Mouse (Mus musculus) heart, postnatal 4 days (tissue): ENCODE measurements around the gene Srgap3. TPM values are rescaled to one million over a fixed set of nuclear protein-coding genes. Genes with fewer than 3 reads are reported as not detected.

ENCODE experiments used
- DNase-seq: peaks from one replicate; pipeline ENCODE4 v3.0.0; 2021
- total RNA-seq, 2 experiments: library from RNA; stranded (reverse); gene quantifications; 2 replicates each; pipeline ENCODE4 v1.2.3; 2021

Gene Srgap3
- total RNA-seq = 1 to 10 TPM; 2.9 to 3.0 TPM

DNA sequence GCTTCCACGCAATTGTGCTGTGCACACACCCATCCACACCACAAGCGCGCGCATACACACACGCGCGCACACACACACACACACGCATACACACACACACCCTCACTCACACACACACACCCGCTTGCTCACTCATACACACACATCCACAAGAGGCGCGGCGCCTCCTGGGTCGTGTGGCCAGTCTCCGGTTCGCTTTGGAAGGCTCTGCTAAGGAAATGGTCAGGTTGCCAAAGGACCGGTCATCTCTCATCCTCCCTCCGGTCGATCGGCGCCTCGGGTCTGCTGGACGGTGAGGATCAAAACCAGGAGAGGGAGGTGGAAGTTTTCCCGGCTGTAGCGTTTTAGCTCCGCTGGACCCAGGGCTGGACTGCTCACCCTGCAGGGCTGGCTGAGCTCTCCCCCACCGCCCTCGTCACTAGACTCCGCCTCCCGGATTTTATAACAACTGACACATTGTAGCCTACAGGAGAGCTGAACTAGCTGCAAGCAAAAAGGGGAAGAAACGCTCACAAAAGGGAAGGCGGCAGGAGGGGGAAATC is at the start of gene Srgap3:
Gene Srgap3, minus strand, starts transcription at position 372 of the 542 bp plus-strand sequence.
- DNase-seq = peak; percentile 76

DNA sequence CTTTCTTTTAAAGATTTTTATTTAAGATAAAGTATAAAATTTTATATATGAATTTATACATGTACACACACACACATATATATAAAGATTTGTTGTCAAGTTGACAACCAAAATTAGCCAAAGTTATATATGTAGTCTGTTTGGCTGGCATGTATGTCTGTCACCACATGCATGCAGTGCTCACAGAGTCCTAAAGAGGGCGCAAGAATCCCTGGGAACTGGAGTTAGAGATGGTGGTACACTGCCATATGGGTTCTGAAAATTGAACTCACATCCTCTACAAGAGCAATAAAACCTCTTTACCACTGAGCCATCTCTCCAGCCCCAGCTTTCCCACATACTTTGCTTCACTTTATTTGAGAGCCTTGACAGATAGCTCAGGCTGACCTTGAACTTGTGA is 48.6 kb upstream of the Srgap3 start:
- DNase-seq = no peak

DNA sequence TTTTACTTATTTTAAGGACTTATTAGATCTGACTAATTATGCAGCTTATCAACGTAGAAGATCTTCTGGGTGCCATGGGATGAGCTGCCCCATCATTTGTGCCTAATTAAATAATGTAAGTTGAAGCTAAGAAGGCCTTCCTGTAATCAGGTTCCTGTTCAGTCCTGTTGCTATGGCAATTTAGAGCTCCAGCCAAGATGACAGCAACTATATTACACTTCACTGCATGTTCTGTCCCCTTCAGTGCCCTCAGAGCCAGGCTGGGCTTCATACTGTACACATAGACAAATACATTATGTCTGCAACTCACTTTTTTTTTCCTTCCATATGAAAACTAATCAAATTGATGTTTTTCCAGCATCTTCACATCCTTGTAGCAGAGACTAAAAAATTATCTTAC is 43.1 kb upstream of the Srgap3 start:
- no peak for DNase-seq

DNA sequence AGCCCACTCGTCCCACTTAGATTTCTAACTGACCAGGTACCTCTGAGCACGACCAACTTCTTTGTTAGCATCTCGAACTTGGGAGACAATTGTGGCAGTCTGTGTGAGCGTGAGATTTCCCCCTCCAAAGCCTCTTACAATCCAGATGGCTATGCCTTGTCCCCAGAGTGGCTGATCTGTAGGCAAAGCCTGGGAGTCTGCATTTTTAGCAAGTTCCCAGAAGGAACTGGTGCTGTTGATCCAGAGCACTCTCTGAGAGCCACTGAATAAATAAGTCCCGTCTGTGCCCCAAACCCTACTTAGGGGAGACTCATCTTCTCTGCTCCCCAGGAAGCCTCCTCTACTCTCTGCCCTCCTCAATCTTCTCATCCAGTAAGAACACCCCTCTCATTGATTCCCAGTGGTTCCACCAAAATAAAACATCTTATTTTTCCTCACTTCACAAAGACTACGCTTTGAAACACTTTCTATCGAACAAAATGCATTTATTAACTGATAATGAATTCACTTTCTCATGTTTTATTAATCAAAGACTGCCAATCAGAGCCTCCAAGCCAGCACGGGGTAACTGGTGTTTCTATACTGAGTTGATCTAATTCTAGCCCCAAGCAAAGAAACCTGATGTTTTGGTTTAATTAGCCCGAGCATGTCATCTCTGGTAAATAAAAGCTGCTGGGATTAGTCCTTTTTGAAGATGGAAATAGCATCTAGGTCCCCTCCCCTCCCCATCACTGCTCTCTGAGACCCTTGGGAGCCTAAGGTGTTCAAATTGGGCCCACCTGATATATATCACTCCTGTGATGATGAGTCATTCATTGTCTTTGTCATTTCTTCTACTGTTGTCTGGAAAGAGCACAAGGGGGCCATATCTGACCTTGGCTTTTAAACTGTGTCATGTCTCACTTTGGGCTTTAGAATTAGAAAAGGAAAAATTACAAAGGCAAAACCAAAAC is 38.6 kb upstream of the Srgap3 start:
- DNase-seq = no peak

DNA sequence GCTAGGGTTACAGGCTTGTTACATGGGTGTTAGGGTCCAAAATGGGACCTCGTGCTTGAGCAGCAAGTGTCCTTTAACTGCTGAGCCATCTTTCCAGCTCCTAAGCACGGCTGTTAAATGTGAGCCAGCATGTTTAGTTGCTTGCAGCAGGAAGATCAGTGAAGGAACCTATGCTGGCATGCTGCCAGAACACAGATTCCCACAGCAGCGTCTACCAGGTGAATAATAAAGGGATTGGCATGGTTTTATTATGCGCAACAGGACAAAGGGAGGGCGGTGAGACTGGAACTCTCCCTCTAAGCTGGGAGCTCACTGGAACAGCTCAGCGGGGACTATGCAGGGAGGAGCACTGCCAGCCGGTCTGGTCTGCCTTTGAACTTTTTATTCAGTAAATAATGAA is 35.2 kb upstream of the Srgap3 start:
- DNase-seq = no peak

DNA sequence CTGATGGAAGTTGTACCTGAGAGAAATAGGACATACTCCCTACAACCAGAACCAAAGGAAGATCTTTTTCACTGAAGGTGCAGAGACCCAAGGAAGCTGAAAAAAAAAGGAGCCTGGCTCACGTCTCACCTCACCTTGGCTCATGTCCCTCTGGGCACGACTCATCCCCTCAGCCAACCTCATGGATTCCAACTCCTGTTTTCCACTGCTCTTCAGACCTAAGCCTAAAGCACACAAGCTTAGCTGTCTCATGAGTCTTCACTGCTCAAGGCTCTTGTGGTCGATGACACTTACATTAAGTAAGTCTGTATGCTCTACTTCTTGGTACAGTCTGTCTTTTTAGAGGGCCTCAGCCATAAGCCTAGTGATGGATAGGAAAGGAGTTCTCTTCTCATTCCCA is 31.9 kb upstream of the Srgap3 start:
- DNase-seq = no peak

DNA sequence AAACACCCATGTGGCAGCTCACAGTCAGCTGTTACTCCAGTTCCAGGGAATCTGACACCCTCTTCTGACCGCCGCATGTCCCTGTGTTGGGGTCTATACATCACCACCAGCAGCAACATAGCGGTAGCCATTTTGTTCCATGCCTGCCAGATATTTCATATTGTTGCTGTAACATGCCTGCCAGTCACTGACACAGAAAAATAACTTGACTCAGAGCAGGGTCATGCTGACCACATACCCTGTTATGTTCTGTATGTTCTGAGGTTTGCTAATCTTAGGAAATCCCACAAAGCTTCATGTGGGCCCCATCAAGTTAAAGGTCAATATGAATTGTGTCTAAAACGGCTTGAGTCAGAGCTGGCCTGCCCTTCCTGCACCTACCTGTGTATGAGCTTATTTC is 30.2 kb upstream of the Srgap3 start:
- DNase-seq = no peak

DNA sequence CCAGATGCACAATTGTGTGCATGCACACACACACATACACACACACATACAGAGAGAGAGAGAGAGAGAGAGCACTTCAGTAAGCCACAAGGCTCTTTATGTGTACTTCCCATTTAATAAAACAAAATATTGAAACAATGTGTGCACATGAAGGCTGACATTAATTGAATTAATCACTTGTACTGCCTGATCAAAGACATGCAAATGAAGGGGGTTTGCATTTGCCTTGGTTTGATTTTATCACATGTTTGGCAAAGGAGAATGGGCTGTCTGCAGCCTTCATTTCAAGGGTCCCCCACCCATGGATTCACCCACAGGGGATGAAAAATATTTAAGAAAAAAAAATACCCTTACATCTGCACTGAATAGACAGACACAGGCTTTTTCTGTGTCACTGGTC is 29.5 kb upstream of the Srgap3 start:
- DNase-seq = no peak

DNA sequence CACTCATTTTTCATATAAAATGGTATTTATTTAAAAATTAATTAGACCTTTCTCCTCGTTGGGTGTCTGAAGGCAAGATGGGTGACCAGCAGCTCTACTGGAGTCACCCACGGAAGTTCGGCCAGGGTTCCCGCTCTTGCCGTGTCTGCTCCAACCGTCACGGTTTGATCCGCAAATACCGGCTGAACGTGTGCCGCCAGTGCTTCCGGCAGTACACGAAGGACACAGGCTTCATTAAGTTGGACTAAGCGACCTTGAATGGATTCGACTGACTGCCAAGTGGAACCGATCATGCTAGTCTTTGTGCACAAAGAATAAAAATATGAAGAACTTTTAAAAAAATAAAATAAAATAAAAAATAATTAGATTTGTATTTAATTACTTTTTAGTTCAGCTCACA is 29.1 kb upstream of the Srgap3 start:
- no peak for DNase-seq

DNA sequence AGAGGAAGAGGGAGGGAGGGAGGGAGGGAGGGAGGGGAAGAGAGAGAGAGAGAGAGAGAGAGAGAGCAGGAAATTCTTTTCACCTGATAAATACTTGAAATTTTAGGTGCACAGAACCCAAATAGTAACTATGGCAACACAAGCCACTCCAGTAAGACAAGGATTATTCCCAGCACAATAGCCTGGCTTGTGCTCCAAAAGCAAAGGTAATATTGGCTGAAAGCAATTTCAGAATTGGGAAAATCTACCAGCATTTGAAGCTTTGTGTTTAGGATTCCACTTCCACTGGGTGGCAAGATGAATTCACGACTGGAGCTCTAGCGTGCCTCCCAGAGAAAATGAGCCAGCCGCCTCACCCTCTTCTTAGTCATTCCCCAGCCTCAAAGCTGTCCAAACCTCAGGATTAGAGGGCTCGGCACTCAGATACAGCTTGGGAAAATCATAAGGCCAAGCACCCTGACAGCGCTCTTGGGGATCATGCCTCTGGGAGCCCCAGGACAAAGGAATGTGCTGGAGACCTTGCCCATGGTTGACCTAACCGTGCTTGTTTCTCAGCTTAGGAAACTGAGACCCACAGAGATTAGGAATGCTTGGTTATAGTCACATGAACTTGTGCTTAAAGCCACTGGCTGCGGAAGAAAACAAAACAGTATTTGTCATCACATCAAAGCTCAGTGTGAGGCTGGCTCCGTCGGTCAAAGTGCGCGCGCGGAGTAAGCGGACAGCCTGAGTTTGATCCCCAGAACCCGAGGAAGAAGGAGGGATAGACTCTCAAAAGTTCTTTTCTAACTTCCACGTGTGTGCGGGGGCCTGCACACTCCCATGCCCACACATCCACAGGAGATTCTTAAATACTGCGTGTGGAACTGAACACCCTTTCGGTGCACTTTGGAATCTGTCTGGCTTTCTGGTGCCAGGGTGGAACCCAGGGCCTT is 27.0 kb upstream of the Srgap3 start:
- DNase-seq = no peak

DNA sequence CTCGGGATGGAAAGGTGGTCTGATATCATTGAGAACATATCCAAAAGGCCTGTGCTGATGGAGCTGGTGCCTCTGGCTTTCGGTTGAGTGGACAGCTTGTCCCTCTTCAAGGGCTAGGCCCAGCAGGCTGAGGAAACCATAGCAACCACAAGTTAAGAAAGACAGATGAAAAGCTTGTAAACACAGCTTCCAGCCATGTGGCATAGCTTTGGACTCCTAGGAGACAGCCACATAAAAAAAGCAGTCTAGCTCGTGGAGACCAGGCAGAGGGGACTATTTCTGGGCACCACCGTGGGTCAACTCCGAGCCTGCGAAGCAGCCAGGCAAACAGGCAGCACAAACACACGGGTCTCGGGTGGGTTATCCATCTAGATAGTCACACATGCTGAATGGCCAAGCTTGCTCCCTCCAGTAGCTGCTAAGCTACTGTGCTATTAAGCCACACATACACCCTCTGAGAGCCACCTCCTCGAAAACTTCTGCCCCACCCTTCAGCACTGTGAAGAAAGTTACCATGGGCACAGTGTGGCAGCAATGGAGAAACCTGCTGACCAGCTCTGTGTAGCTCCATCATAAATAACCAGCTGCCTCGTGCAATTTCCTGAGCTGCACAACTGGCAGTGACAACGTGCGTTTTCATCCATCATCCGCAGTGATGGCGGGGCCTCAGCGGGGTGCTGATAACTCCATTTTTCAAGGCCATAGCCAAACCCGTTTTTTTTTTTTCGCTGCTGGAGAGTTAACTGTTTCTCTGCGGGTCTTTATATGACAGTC is 26.0 kb upstream of the Srgap3 start:
- DNase-seq = no peak

DNA sequence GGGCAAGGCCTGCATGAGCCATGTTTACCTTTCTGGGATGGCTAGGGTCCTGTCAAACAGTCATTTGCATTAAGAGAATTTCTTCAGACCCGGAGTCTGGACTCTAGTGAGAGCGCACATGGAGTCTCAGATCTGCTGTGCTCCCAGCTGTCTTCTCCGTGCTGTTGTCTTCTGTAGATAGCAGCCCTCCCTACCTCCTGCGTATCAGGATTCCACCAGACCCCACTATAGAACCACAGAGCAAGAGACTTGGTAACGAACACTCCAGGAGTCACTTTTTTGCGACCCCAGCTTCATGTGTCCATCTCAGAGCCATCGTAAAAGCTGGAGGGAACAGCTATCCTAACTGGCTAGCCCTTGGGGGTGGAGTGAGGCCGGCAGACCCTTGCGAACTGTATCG is 25.1 kb upstream of the Srgap3 start:
- no peak for DNase-seq

DNA sequence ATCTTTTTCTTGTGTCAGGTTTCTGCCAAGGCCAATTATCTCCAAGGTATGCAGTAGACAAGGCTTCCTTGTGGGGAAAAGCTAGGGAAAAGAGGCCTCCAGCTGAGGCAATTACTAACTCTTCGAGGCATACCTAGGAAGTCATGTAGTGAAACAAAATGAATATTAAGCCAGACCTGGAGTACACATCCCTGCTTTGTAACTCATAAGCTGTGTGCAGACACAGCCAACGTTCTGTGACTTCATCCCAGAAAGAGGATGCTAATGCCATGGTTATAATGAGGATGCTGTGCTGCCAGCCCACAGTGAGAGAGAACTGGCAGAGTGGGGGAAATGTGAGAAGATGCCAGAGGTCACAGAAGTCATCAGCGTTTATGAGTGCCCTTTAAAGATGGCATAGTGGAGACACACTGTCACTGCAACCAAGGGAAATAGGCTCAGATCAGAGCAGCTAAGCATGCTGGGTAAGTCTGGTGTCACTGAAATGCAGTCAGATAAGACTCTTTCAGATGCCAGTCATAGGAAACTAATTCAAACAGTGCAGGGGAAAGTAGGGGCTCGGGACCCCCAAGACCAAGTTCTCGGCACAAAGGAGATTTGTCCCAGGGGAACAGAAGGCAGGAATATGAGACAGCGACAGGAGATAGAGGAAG is 24.2 kb upstream of the Srgap3 start:
- no peak for DNase-seq

DNA sequence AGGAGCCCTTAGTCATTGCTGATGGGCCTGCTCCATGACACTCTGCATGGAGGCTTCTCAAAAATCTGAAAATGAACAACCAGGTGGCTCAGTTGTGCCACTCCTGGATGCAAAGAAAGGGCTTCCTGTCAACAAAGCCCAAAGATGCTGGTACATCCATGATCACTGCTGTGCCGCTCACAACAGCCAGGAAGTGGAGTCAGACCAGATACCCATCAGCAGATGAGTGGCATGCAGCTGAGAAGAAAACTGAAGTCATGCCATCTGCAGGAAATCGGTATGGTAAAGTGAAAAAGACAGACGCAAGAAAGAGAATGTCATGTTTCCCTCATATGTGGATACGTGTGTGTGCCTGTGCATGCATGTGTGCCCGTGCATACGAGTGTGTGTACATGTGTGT is 20.3 kb upstream of the Srgap3 start:
- DNase-seq = no peak

DNA sequence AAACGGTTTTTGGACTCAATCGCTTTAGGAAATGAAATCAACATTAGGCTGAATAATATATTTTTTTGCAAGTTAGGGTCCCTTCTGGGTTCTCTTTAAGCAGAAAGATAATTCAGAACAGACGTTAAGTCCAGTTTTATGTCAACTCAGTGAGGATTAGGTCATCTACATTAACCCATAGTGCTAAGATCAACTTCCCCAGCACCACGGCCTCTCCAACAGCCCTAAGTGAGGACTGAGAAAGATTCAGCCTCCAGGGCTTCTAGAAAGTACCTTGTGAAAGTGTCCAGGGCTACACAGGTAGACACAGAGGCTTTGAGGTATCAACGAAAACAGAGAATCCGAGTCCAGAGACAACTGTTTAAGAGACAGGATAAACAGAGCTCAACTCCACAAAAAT is 11.3 kb upstream of the Srgap3 start:
- no peak for DNase-seq

DNA sequence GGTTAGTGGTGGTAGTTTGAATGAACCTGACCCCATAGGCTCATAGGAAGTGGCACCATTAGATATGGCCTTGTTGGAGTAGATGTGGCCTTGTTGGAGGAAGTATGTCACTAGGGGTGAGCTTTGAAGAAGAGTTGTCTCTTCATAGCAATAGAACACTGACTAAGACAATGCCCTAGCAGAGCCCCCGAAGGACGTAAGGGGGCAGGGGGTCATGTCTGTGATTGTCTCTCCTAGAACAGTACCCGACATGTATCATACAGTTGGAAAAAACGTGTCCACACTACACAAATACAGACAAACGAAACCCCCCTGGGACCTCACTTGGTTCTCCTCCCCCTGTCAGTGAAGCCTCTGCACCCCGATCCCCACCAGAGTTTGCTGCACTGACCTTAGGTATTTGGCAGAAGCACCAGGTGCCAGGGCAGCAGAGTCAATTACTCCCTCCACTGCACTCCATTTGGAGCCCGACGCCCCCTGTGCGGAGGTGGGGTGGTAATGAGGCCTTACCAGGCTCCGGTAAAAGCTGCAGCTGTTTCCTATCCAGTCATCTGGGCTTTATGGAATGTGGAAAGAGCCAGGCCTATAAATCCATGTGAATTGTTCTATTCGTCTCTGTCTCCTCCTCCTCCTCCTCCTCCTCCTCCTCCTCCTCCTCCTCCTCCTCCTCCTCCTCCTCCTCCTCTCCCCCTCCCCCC is 10.7 kb upstream of the Srgap3 start:
- no peak for DNase-seq

DNA sequence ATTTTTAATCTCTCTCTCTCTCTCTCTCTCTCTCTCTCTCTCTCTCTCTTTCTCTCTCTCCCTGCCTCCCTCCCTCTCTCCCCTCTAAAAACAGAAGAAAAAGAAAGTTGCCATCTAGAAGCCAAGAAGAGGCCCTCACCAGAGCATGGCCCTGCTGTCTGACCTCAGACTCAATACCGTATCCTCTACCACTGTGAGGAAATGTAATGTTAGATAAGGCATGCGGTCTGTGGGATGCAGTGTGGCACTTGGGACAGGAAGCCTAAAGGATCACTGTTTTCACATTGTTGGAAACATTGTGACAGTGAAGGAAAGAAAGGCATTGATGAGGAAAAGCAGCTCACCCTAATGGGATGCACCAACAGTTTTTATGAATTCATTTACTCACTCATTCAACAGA is 8.7 kb upstream of the Srgap3 start:
- DNase-seq = no peak

DNA sequence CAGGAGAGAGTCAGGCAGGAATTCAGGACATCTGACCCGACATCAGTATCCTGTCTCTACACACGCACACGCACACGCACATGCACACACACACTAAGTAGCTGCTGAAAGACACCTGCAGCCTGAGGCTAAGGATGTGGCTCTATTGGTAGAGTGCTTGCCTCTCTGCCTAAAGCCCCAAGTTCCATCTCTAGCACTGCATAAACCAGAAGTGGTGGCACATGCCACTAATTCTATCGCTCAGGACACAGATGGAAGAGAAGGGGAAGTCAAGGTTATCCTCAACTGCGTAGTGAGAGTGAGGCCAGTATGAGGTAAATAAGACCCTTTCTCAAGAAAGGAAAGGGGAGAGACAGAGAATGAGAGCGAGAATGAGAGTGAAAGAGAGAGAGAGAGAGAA is 6.8 kb upstream of the Srgap3 start:
- DNase-seq = no peak

DNA sequence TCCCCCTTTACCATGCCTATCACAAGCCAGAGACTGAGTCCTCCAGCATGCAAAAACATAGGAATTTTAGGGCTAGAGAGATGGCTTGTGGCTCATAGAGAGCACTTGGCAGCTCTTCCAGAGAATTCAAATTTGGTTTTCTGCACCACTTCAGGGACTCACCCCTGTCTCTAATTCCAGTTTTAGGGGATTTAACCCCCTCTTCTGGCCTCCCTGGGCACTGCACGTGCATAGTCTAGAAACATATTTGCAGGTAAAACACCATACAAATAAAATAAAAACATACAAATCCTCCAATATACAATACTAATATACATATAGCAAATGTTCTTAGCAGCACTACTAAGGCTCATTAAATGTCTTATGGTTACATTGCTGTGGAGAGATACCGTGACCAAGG is 4.2 kb upstream of the Srgap3 start:
- no peak for DNase-seq

DNA sequence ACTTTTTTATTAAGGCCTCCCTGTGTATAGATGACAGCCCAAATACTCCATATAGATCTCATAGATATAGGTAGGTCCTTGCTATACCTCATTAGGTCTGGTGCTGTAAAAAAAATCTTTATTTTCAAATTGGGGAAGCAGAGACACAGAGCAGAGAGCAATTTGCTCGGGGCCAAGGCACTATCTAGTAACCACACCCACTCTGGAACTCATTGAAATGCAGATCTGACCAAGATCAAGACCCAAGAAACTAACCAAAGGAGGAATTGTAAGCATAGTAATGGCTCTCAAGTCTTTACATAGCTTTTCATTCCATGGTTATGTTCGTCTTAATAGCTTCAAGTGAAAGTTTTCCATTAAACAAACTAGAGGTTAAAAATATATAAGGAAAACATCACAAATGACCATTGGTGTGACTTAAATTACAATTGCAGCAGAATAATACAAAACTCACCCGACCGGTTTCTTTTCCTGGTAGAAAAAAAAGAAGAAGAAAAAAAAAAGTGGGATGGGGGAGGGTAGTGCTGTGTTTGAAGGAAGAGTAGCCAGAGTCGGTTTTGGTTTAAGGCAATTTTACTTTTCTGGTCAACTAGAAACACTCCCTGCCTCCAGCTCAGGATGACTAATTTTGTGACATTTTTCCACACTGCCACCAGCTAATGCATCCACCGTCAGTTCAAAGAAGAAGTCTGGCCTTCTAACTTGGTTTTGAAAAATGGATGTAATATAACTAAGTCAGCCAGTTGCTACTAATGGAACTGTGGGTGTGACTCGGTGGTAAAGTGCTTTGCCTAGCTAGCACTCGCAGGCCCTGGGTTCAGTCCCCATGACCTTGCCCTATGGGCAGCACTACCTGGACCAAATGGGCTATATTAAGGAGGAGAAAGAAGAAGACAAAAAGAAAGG is 3.4 kb upstream of the Srgap3 start:
- no peak for DNase-seq
